Mouse (Mus musculus) MEL (cell line): Measurements from ENCODE around the gene Ntn5.

Source experiments
- POLR2A ChIP-seq, 2 experiments: IDR thresholded peaks; 2 replicates each; pipeline ENCODE4 v1.6.1; 2011 to 2012; ENCODE audit warnings: low read length in 2 of 2, mild to moderate bottlenecking in 2 of 2, control low read depth in 1 of 2, improper control_type of control experiment in 1 of 2, low read depth in 1 of 2, moderate library complexity in 1 of 2; ENCODE audit not compliant: control insufficient read depth in 1 of 2, insufficient read depth in 1 of 2, poor library complexity in 1 of 2
- USF2 ChIP-seq, 2 experiments: IDR thresholded peaks; 2 replicates each; pipeline ENCODE4 v1.6.1; 2011 to 2012; ENCODE audit warnings: improper control_type of control experiment in 2 of 2, low read length in 2 of 2, borderline replicate concordance in 1 of 2, inconsistent platforms in 1 of 2, low read depth in 1 of 2, mild to moderate bottlenecking in 1 of 2; ENCODE audit not compliant: insufficient read depth in 1 of 2

DNA sequence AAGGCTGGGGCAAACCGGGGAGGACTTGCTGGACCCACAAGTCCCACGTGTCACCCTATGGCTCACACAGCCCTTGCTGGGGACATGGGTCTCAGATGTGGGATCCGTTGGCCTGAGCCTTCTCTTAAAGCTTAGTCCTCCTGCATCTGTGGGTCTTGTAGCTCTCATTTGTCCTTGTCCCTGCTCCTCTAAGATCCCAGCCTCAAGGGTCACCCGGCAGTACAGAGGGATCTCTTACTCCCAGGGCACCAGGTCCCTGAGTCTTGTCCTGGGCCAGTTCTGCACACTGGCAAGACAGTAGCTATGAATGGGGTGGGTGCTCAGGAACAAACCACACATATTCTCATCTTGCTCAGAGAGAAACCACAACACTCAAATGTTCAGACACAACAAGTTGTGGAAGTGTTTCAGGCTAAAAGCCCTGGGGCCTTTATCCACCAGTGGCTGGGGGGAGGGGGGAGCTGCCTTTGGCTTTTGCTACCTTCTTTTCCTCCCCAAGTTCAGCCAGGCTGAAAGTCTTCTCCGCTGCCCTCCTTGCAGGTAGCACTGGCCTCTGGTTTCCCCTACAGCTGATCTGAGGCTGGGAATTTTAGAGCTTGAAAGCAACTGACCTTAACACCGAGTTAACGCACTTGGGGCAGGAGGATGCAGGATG is at the start of gene Ntn5:
- TF ChIP-seq POLR2A (IDR thresholded peaks at IDR 0.05; ENCODE audit: control insufficient read depth in 1 of 2, insufficient read depth in 1 of 2, low read depth in 1 of 2, low read length in 2 of 2, poor library complexity in 1 of 2) (no peak), USF2 (IDR thresholded peaks at IDR 0.05; ENCODE audit: borderline replicate concordance in 1 of 2, insufficient read depth in 1 of 2, low read depth in 1 of 2, low read length in 2 of 2) (no peak)
